Mouse (Mus musculus) kidney, adult 18-20 months (tissue): ENCODE results near the gene Iffo1.

Experiments
- DNase-seq: peaks from one replicate; pipeline ENCODE4 v3.0.0; 2021

Gene Iffo1

DNA sequence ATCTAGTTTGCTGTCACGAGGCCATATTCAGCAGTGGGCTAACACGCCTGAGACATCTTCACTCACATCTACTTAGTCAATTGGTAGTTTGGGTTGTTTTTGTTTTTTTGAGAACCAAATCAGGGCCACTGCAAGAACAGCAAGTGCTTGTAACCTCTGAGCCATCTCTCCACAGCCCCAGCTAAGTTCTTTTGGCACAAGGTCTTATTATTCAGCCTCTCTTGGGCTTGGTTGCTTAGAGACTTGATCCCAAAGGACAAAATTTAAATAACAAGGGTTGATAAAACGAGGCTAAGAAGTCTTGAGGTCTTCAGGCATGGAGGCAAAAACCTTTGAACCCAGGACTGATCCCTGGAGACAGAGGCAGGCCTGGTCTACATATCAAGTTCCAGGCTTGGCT is 51.3 kb downstream of the Iffo1 start:
- no peak for DNase-seq

DNA sequence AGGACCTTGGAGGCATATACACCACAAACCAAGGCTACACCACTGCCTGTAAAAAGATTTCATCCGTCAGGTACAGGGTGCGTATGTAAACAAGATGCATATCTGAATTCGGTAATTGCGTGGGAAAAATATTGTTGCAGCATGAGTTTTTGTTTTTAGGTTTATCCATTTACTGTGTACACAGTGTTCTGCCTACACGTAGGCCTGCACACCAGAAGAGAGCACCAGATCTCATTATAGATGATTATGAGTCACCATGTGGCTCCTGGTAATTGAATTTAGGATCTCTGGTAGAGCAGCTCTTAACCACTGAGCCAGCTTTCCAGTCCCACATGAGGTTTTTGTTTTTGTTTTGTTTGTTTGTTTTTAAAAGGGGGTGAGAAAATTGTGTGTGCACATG is 52.1 kb downstream of the Iffo1 start:
- no peak for DNase-seq

DNA sequence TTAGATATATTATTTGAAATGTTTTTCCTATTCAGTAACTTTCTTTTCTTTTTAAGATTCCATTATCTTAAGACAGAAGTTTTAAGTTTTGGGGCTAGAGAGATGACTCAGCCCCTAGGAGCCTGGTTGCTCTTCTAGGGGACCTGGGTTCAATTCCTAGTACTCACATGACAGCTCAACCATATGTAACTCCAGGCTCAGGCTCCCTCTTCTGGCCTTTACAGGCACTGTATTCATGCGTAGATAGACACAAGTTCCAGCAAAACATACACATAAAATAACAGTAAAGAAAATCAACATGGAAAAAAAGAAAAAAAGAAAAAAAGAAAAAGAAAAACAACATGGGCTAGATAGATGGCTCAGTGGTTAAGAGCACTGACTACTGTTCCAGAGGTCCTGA is 65.4 kb downstream of the Iffo1 start:
- DNase-seq, result no peak
